Mouse (Mus musculus) brain, embryonic 14.5 days (tissue): ENCODE results near the gene Dnaic1.

Experiments
- CTCF ChIP-seq: fragments of 200-500 bp; IDR thresholded peaks from 2 replicates; pipeline ENCODE4 v1.5.1; 2012; ENCODE audit warnings: inconsistent platforms, mild to moderate bottlenecking, moderate library complexity, borderline replicate concordance; ENCODE audit not compliant: insufficient read depth, insufficient read length; ENCODE audit errors: extremely low read depth
- POLR2A ChIP-seq: fragments of 200-500 bp; IDR thresholded peaks from 2 replicates; pipeline ENCODE4 v1.6.1; 2012; ENCODE audit warnings: mild to moderate bottlenecking, inconsistent platforms, borderline replicate concordance; ENCODE audit not compliant: poor library complexity, insufficient read depth, insufficient read length, severe bottlenecking; ENCODE audit errors: extremely low read depth

DNA sequence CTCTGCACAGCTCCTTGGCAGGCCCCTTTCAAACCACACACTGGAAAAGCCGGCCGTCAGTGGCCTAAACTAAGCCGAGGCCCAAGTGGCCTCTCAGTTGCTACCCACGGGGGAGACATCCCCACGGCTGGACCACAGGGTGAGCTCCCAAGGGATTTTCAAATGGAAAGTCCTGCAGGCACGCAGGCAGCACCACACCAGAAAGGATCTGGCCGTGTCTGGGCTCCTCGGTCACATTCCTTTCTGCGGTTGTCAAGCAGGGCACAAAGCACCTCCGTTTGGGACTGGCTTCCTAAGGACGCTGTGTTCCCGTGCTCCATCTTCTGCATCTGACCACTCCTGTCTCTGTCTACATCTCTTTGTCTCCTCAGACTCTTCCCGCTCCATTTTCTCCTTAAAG, 42.5 kb upstream of the Dnaic1 start:
- no peak for TF ChIP-seq CTCF
- TF ChIP-seq POLR2A = no peak
